8 mouse cellular contexts compared by ENCODE assay signal in genomic region chr4:133468080-133468479, GRCm38 (mm10). TPM values are rescaled to one million over a fixed set of nuclear protein-coding genes. Genes with fewer than 3 reads are reported as not detected.
DNase-seq lines count a peak whose midpoint lies in the region; ATAC-seq and TF ChIP-seq lines count a peak whose summit lies in the region.

No protein-coding gene starts in this region.

- no peak for TF ChIP-seq CTCF in bone marrow macrophage, adult 2 months (IDR thresholded peaks at IDR 0.05; ENCODE audit: low read depth, low read length)

- H3K36me3 ChIP-seq in embryonic facial prominence, embryonic 15.5 days, result no peaks in the 10 kb centered on the region
- H3K36me3 ChIP-seq in heart, embryonic 12.5 days, result no peaks in the 10 kb centered on the region
- H3K36me3 ChIP-seq in kidney, embryonic 16.5 days (ENCODE audit: insufficient read depth, low read length), result no peaks in the 10 kb centered on the region
- H3K36me3 ChIP-seq in liver, embryonic 12.5 days, result no peaks in the 10 kb centered on the region
- no peaks in the 10 kb centered on the region for H3K36me3 ChIP-seq in stomach, embryonic 16.5 days (ENCODE audit: control insufficient read depth, insufficient read depth, low read length)

- TF ChIP-seq POLR2A in bone marrow macrophage, adult 2 months (IDR thresholded peaks at IDR 0.05; ENCODE audit: borderline replicate concordance, low read depth, low read length), result no peak

- no peak overlapping the region for H3K27ac ChIP-seq in bone marrow macrophage, adult 2 months (ENCODE audit: insufficient read depth, low read depth, low read length)
- peak overlapping the region; percentile 60 for H3K27ac ChIP-seq in embryonic facial prominence, embryonic 15.5 days (replicated peaks)
- no peak overlapping the region for H3K27ac ChIP-seq in heart, embryonic 12.5 days (ENCODE audit: poor library complexity, severe bottlenecking)
- H3K27ac ChIP-seq in kidney, embryonic 16.5 days (ENCODE audit: low read length), result no peak overlapping the region
- no peak overlapping the region for H3K27ac ChIP-seq in liver, embryonic 12.5 days
- H3K27ac ChIP-seq in stomach, embryonic 16.5 days (ENCODE audit: low read length), result no peak overlapping the region

- peak; percentile 82 for ATAC-seq in embryonic facial prominence, embryonic 15.5 days (ENCODE audit: insufficient number of reproducible peaks, low FRiP score, low TSS enrichment, low read depth)
- peak; percentile 56 for ATAC-seq in heart, embryonic 12.5 days (ENCODE audit: insufficient number of reproducible peaks, low FRiP score)
- ATAC-seq in kidney, embryonic 16.5 days (ENCODE audit: low FRiP score, low TSS enrichment), result peak; percentile 80
- ATAC-seq in liver, embryonic 12.5 days, result peak; percentile 70
- ATAC-seq in stomach, embryonic 16.5 days (ENCODE audit: insufficient read depth, low FRiP score), result peak; percentile 79; the same call in 1 of the 2 replicates

- H3K9ac ChIP-seq in embryonic facial prominence, embryonic 15.5 days, result peak overlapping the region; percentile 37
- peak overlapping the region; percentile 67 for H3K9ac ChIP-seq in heart, embryonic 12.5 days
- H3K9ac ChIP-seq in kidney, embryonic 16.5 days (replicated peaks; ENCODE audit: low read length), result peak overlapping the region; percentile 69
- peak overlapping the region; percentile 46; the same call in 1 of the 2 replicates for H3K9ac ChIP-seq in liver, embryonic 12.5 days
- H3K9ac ChIP-seq in stomach, embryonic 16.5 days (ENCODE audit: low read length), result peak overlapping the region; percentile 71

- H3K4me2 ChIP-seq in embryonic facial prominence, embryonic 15.5 days (replicated peaks), result peak overlapping the region; percentile 95
- H3K4me2 ChIP-seq in heart, embryonic 12.5 days, result peak overlapping the region; percentile 86
- H3K4me2 ChIP-seq in kidney, embryonic 16.5 days (replicated peaks; ENCODE audit: low read depth, low read length), result peak overlapping the region; percentile 98
- peak overlapping the region; percentile 78 for H3K4me2 ChIP-seq in liver, embryonic 12.5 days
- peak overlapping the region; percentile 70 for H3K4me2 ChIP-seq in stomach, embryonic 16.5 days (ENCODE audit: low read depth, low read length)

- WGBS in embryonic facial prominence, embryonic 15.5 days, result under 1% methylated on average over 26 of the region's 27 CpGs
- 0% methylated on average over 26 of the region's 27 CpGs for WGBS in heart, embryonic 12.5 days
- under 1% methylated on average over 26 of the region's 27 CpGs for WGBS in kidney, embryonic 16.5 days
- 1% methylated on average over 26 of the region's 27 CpGs for WGBS in liver, embryonic 12.5 days (ENCODE audit: insufficient replicate concordance)
- 1% methylated on average over 26 of the region's 27 CpGs for WGBS in stomach, embryonic 16.5 days

- 0 out of 2 replicates have a peak, but pooled peaks cover 7% of the 10 kb centered on the region for H3K27me3 ChIP-seq in embryonic facial prominence, embryonic 15.5 days
- peaks cover 16% of the 10 kb centered on the region for H3K27me3 ChIP-seq in heart, embryonic 12.5 days (replicated peaks)
- peaks cover 11% of the 10 kb centered on the region; the same call in 1 of the 2 replicates for H3K27me3 ChIP-seq in kidney, embryonic 16.5 days (ENCODE audit: insufficient read depth, low read length)
- H3K27me3 ChIP-seq in liver, embryonic 12.5 days (replicated peaks), result peaks cover 37% of the 10 kb centered on the region
- H3K27me3 ChIP-seq in stomach, embryonic 16.5 days (ENCODE audit: control insufficient read depth, insufficient read depth, low read length), result peaks cover 3% of the 10 kb centered on the region; the same call in 1 of the 2 replicates

- H3K4me3 ChIP-seq in bone marrow macrophage, adult 2 months (ENCODE audit: insufficient read depth, low read length), result peak overlapping the region; percentile 48
- H3K4me3 ChIP-seq in embryonic facial prominence, embryonic 15.5 days (replicated peaks), result peak overlapping the region; percentile 55
- H3K4me3 ChIP-seq in heart, embryonic 12.5 days, result peak overlapping the region; percentile 54
- H3K4me3 ChIP-seq in kidney, embryonic 16.5 days (ENCODE audit: low read length), result peak overlapping the region; percentile 62
- peak overlapping the region; percentile 53 for H3K4me3 ChIP-seq in liver, embryonic 12.5 days
- H3K4me3 ChIP-seq in stomach, embryonic 16.5 days (replicated peaks; ENCODE audit: low read length), result peak overlapping the region; percentile 47

- H3K9me3 ChIP-seq in embryonic facial prominence, embryonic 15.5 days (replicated peaks), result peaks cover 4% of the 10 kb centered on the region; the same call in 1 of the 2 replicates
- no peaks in the 10 kb centered on the region; the same call in 1 of the 2 replicates for H3K9me3 ChIP-seq in heart, embryonic 12.5 days (replicated peaks)
- H3K9me3 ChIP-seq in kidney, embryonic 16.5 days (ENCODE audit: low read length), result peaks cover 5% of the 10 kb centered on the region; the same call in 1 of the 2 replicates
- peaks cover 6% of the 10 kb centered on the region; the same call in 1 of the 2 replicates for H3K9me3 ChIP-seq in liver, embryonic 12.5 days (replicated peaks)
- 0 out of 2 replicates have a peak, but pooled peaks cover 2% of the 10 kb centered on the region for H3K9me3 ChIP-seq in stomach, embryonic 16.5 days (replicated peaks; ENCODE audit: control insufficient read depth, low read length)

- peak; percentile 56 for DNase-seq in A20 (ENCODE audit: low read depth, low spot score)
- peak; percentile 52 for DNase-seq in naive thymus-derived CD4-positive, alpha-beta T cell, adult 2 months (ENCODE audit: low read depth)

- peaks cover 18% of the 10 kb centered on the region for H3K4me1 ChIP-seq in bone marrow macrophage, adult 2 months (ENCODE audit: control insufficient read depth, insufficient read depth, low read length)
- peaks cover 13% of the 10 kb centered on the region for H3K4me1 ChIP-seq in embryonic facial prominence, embryonic 15.5 days
- H3K4me1 ChIP-seq in heart, embryonic 12.5 days (replicated peaks), result peaks cover 29% of the 10 kb centered on the region
- peaks cover 5% of the 10 kb centered on the region; the same call in 1 of the 2 replicates for H3K4me1 ChIP-seq in kidney, embryonic 16.5 days (ENCODE audit: insufficient read depth, low read length)
- H3K4me1 ChIP-seq in liver, embryonic 12.5 days, result peaks cover 20% of the 10 kb centered on the region
- peaks cover 4% of the 10 kb centered on the region; the same call in 1 of the 2 replicates for H3K4me1 ChIP-seq in stomach, embryonic 16.5 days (ENCODE audit: control insufficient read depth, insufficient read depth, low read length)

RNA-seq across cellular contexts. Expression of gene Tent5b, which starts 11.9 kb away (rescaled TPM):
- polyA plus RNA-seq in bone marrow macrophage, adult 2 months (2012; ENCODE audit: insufficient read depth, insufficient read length, missing spikeins), result not detected in 2 replicates
- 9.7 and 11.2 TPM in 2 replicates for polyA plus RNA-seq in embryonic facial prominence, embryonic 15.5 days (2015; fragmentation: Nextera tagmentation; extraction: Ambion mirVana)
- 0.88 and 1.3 TPM in 2 replicates for polyA plus RNA-seq in heart, embryonic 12.5 days (2016; fragmentation: Nextera tagmentation; extraction: Ambion mirVana)
- polyA plus RNA-seq in kidney, embryonic 16.5 days (2015; fragmentation: Nextera tagmentation; extraction: Ambion mirVana), result 1.6 TPM in 2 replicates
- 0.06 TPM in 1 of 2 replicates, not detected in the other for polyA plus RNA-seq in liver, embryonic 12.5 days (2016; fragmentation: Nextera tagmentation; extraction: Ambion mirVana)
- 7.9 and 12.6 TPM in 2 replicates for polyA plus RNA-seq in stomach, embryonic 16.5 days (2015; fragmentation: Nextera tagmentation; extraction: Ambion mirVana)

RNA-seq across cellular contexts. Expression of gene Trnp1, which starts 30.3 kb away (rescaled TPM):
- polyA plus RNA-seq in bone marrow macrophage, adult 2 months (2012; ENCODE audit: insufficient read depth, insufficient read length, missing spikeins), result 1.0 TPM in 1 of 2 replicates, not detected in the other
- 8.0 and 9.1 TPM in 2 replicates for polyA plus RNA-seq in embryonic facial prominence, embryonic 15.5 days (2015; fragmentation: Nextera tagmentation; extraction: Ambion mirVana)
- 1.2 TPM in 2 replicates for polyA plus RNA-seq in heart, embryonic 12.5 days (2016; fragmentation: Nextera tagmentation; extraction: Ambion mirVana)
- 0.41 and 0.75 TPM in 2 replicates for polyA plus RNA-seq in kidney, embryonic 16.5 days (2015; fragmentation: Nextera tagmentation; extraction: Ambion mirVana)
- 0.14 and 0.27 TPM in 2 replicates for polyA plus RNA-seq in liver, embryonic 12.5 days (2016; fragmentation: Nextera tagmentation; extraction: Ambion mirVana)
- polyA plus RNA-seq in stomach, embryonic 16.5 days (2015; fragmentation: Nextera tagmentation; extraction: Ambion mirVana), result 0.50 and 0.75 TPM in 2 replicates

RNA-seq across cellular contexts. Expression of gene Kdf1, which starts 50.7 kb away (rescaled TPM):
- polyA plus RNA-seq in bone marrow macrophage, adult 2 months (2012; ENCODE audit: insufficient read depth, insufficient read length, missing spikeins), result not detected in 2 replicates
- polyA plus RNA-seq in embryonic facial prominence, embryonic 15.5 days (2015; fragmentation: Nextera tagmentation; extraction: Ambion mirVana), result 25.4 and 30.2 TPM in 2 replicates
- 0.42 and 0.78 TPM in 2 replicates for polyA plus RNA-seq in heart, embryonic 12.5 days (2016; fragmentation: Nextera tagmentation; extraction: Ambion mirVana)
- polyA plus RNA-seq in kidney, embryonic 16.5 days (2015; fragmentation: Nextera tagmentation; extraction: Ambion mirVana), result 26.9 and 29.6 TPM in 2 replicates
- polyA plus RNA-seq in liver, embryonic 12.5 days (2016; fragmentation: Nextera tagmentation; extraction: Ambion mirVana), result 0.26 and 0.44 TPM in 2 replicates
- polyA plus RNA-seq in stomach, embryonic 16.5 days (2015; fragmentation: Nextera tagmentation; extraction: Ambion mirVana), result 33.7 and 39.0 TPM in 2 replicates

Comparison
In these comparisons a context has a peak if more than half of its experiments do, and no peak if none do; other contexts are left out.
1. RNA of gene Kdf1, which starts 50.7 kb away (polyA plus RNA-seq): 33.7 to 39.0 TPM in stomach, embryonic 16.5 days, 25.4 to 30.2 TPM in embryonic facial prominence, embryonic 15.5 days and 26.9 to 29.6 TPM in kidney, embryonic 16.5 days; 0.42 to 0.78 TPM in heart, embryonic 12.5 days, 0.26 to 0.44 TPM in liver, embryonic 12.5 days and not detected in bone marrow macrophage, adult 2 months; every median in the first group is over 10 times any median in the second.
2. Peak in every context shown above with its lines, with median percentiles within 50 percentile points of each other: H3K4me3 ChIP-seq, ATAC-seq, H3K4me2 ChIP-seq and H3K9ac ChIP-seq.